Mouse (Mus musculus) liver, postnatal 0 days (tissue): Measurements from ENCODE around the gene Arhgap11a. TPM values are rescaled to one million over a fixed set of nuclear protein-coding genes. Genes with fewer than 3 reads are reported as not detected.

Source experiments
- ATAC-seq: fragments of 200-750 bp; cut with Nextera tagmentation; 2 replicates; pipeline ENCODE4 v1.8.0; 2017; ENCODE audit warnings: mild to moderate bottlenecking, moderate library complexity
- DNase-seq: peaks from one replicate; pipeline ENCODE4 v3.0.0-alpha.2; 2016
- H3K27ac ChIP-seq: fragments of 300-500 bp; sonication (generic); 2 replicates; pipeline ENCODE4 v1.5.1; 2014; ENCODE audit warnings: antibody characterized with exemption, moderate library complexity, mild to moderate bottlenecking, low read depth
- H3K27me3 ChIP-seq: fragments of 300-500 bp; sonication (generic); 2 replicates; pipeline ENCODE4 v1.6.1; 2014; ENCODE audit warnings: low read length, control low read depth, mixed read lengths; ENCODE audit not compliant: insufficient read depth
- H3K36me3 ChIP-seq: fragments of 300-500 bp; sonication (generic); replicated peaks from 2 replicates; pipeline ENCODE4 v1.6.1; 2014; ENCODE audit warnings: mild to moderate bottlenecking, control low read depth, low read length, moderate library complexity, mixed read lengths; ENCODE audit not compliant: insufficient read depth
- H3K4me1 ChIP-seq: fragments of 300-500 bp; sonication (generic); 2 replicates; pipeline ENCODE4 v1.6.1; 2014; ENCODE audit warnings: antibody characterized with exemption, mild to moderate bottlenecking, control low read depth; ENCODE audit not compliant: insufficient read depth
- H3K4me2 ChIP-seq: fragments of 300-500 bp; sonication (generic); 2 replicates; pipeline ENCODE4 v1.6.1; 2014; ENCODE audit warnings: low read depth, mild to moderate bottlenecking, low read length, moderate library complexity, mixed read lengths
- H3K4me3 ChIP-seq: fragments of 300-500 bp; sonication (generic); 2 replicates; pipeline ENCODE4 v1.5.1; 2014; ENCODE audit warnings: low read depth, low read length
- H3K9ac ChIP-seq: fragments of 300-500 bp; sonication (generic); replicated peaks from 2 replicates; pipeline ENCODE4 v1.6.1; 2014; ENCODE audit warnings: mild to moderate bottlenecking, moderate library complexity
- H3K9me3 ChIP-seq: fragments of 300-500 bp; sonication (generic); 2 replicates; pipeline ENCODE4 v1.6.1; 2016; ENCODE audit warnings: mild to moderate bottlenecking, control low read depth, low read length, mixed read lengths
- CTCF ChIP-seq: sonication (generic); IDR thresholded peaks from 2 replicates; pipeline ENCODE4 v1.5.1; 2016; ENCODE audit warnings: antibody characterized with exemption, low read depth
- EP300 ChIP-seq: IDR thresholded peaks from 2 replicates; pipeline ENCODE4 v1.6.1; 2016; ENCODE audit warnings: antibody characterized with exemption, low read depth, mild to moderate bottlenecking
- WGBS: fragments of 180-500 bp; shearing (Covaris S2); extraction: QIAGEN DNeasy Blood & Tissue Kit; methylation state at CpG from one replicate; pipeline ENCODE4 v1.1.7; 2014; ENCODE audit not compliant: insufficient replicate concordance; 5-methylcytosine and 5-hydroxymethylcytosine counted together
- polyA plus RNA-seq: library from polyadenylated mRNA; unstranded; fragments of >200 nt; fragmentation: Nextera tagmentation; extraction: Ambion mirVana; gene quantifications from 2 replicates; pipeline ENCODE4 v1.2.1, GENCODE M21; 2015

Arhgap11a gene
- polyA plus RNA-seq, 1 experiment from 2014 or later, result 8.0 TPM

DNA sequence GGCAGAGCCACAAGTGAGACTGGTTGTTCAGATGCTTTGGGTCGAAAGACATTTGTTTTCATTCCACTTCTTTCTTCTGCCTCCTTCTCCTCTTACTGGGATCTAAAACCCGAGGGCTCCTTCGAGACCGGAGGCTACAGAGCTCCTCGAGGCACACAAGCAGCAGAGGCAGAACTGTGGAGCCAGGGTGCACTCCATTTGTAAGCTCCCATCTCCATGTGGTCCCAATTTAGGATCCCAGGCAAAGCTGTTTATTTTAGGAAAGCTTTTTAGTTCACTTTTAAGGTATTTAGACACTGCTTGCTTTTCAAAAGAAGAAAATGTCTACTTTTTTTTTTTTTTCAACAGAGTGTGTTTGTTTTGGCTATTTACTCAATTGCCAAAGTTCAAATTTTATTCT, 47.6 kb downstream of the Arhgap11a start:
- Histone ChIP-seq H3K9me3 (no peaks in the 10 kb centered on the region), H3K9ac (no peak overlapping the region), H3K4me1 (no peaks in the 10 kb centered on the region), H3K27me3 (no peaks in the 10 kb centered on the region), H3K4me3 (no peak overlapping the region), H3K27ac (no peak overlapping the region), H3K4me2 (no peak overlapping the region), H3K36me3 (no peaks in the 10 kb centered on the region)
- WGBS, result 69% methylated on average over 5 of the region's 5 CpGs
- TF ChIP-seq CTCF (no peak), EP300 (no peak)
- DNase-seq, result no peak
- no peak for ATAC-seq

DNA sequence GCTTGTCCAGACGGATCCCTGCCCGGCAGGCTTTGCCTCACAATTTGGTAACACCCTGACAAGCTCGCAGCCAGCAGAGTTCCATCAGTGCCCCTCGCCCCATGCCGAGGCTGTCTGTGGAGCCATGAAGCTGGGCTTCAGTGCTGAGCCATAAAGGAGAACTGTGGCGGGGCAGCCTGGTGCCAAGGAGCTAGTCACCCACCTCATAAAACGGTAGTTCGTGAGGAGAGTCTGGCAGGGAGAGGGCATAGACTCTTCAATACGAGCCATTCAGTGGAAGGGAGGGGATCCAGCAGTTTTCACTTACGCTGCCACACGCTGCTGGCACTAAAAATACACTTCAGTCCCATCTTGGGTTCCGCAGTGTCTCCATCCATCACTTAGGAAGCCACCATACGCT, 49.9 kb downstream of the Arhgap11a start:
- Histone ChIP-seq H3K27me3 (no peaks in the 10 kb centered on the region), H3K9ac (no peak overlapping the region), H3K9me3 (no peaks in the 10 kb centered on the region), H3K4me3 (no peak overlapping the region), H3K4me2 (no peak overlapping the region), H3K4me1 (no peaks in the 10 kb centered on the region), H3K27ac (no peak overlapping the region), H3K36me3 (no peaks in the 10 kb centered on the region)
- WGBS, result 75% methylated on average over 13 of the region's 13 CpGs
- TF ChIP-seq EP300, result no peak
- TF ChIP-seq CTCF, result no peak
- ATAC-seq (no peak), DNase-seq (no peak)

DNA sequence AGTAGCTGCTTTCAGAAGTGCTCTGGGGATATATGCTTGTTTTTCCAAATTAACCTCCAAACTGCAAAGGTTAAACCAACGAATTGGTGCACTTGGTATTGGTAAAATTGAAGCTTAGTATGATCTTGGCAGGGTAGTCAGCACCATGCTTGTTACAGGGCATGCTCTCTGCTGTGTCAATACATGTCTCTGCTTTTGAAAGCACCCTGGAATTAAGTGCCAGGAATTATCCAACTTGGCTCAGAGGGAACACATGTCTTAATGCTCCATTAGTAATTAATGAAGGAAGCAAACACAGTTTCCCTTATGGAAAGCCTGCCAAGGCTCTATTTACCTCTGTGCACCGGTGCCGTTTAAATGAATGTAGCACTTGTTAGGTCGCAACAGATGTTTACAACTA, 53.3 kb downstream of the Arhgap11a start:
- 78% methylated on average over 4 of the region's 4 CpGs for WGBS
- Histone ChIP-seq H3K9ac (no peak overlapping the region), H3K27me3 (no peaks in the 10 kb centered on the region), H3K27ac (no peak overlapping the region), H3K4me3 (no peak overlapping the region), H3K36me3 (no peaks in the 10 kb centered on the region), H3K9me3 (no peaks in the 10 kb centered on the region), H3K4me2 (no peak overlapping the region), H3K4me1 (no peaks in the 10 kb centered on the region)
- no peak for DNase-seq
- TF ChIP-seq EP300 (no peak), CTCF (no peak)
- ATAC-seq, result no peak

DNA sequence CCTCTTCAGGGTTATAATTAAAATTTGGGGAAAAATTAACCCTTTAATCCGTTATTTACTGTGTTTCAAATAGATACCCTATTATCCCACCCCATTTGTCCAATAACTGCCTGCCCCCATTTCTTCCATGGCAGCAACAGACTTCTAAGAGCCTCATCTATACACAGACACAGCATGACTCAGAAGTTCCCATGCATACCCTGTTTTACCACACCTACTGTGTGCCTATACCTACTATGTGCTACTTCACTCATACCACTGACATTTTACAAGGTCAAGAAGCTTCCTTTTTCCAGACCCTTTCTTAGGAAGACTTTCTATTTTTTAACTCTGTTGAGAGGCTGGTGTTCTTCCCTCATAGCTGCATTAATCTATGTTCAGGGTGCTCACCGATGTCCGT, 54.9 kb downstream of the Arhgap11a start:
- no peak overlapping the region for H3K9ac ChIP-seq
- no peaks in the 10 kb centered on the region for H3K36me3 ChIP-seq
- ATAC-seq (no peak), DNase-seq (no peak)
- 73% methylated on average over 3 of the region's 3 CpGs for WGBS
- no peaks in the 10 kb centered on the region for H3K4me1 ChIP-seq
- TF ChIP-seq EP300, result no peak
- H3K4me2 ChIP-seq, result no peak overlapping the region
- no peaks in the 10 kb centered on the region for H3K27me3 ChIP-seq
- no peak overlapping the region for H3K4me3 ChIP-seq
- no peaks in the 10 kb centered on the region for H3K9me3 ChIP-seq
- no peak overlapping the region for H3K27ac ChIP-seq

DNA sequence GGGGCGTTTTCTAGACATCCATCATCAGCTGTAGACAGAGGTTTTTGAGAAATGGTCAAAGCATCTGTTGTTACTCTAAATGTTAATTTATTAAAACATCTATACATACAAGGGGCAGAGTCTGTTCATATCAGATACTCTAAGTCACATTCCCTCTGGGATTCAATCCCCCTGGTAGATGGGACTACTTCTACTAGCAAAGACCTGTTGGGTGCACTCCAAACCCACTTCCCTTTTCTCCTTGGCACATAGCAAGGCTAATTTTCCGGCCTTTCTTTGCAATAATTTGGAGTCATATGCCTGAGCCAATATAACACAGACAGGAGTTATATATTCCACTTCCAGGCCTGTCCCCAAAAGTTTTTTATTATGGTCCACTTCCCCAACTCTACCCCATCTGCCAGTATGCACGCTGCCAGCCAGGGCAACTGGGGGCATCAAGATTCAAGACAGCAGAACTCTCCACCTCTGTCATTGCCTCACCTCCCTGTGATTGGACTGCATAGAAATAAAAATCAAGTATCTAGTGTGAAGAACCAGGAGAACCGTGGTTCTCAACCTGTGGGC, 59.6 kb downstream of the Arhgap11a start:
- Histone ChIP-seq H3K9me3 (no peaks in the 10 kb centered on the region), H3K27me3 (no peaks in the 10 kb centered on the region), H3K4me3 (no peak overlapping the region), H3K4me1 (no peaks in the 10 kb centered on the region), H3K4me2 (no peak overlapping the region), H3K9ac (no peak overlapping the region), H3K36me3 (no peaks in the 10 kb centered on the region), H3K27ac (no peak overlapping the region)
- 69% methylated on average over 4 of the region's 4 CpGs for WGBS
- TF ChIP-seq EP300 (no peak), CTCF (no peak)
- ATAC-seq (no peak), DNase-seq (no peak)

DNA sequence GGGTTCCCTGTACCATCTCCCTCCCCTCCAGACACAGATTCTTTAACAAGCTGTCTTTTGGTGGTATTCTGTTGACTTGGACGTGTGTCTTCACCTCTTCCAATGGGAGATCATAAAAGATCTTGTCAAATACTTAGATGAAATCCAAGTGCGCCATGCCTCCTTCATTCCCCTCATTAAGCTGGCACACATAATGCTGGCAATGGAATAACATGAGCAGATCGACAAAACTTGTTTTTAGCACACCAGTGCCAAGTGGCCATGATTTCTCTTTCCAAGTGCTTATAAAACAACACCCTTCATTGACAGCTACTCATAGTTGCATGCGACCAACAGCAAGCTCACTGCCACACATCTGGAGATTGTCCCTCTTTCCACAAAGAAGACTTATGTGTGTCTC, 60.6 kb downstream of the Arhgap11a start:
- Histone ChIP-seq H3K4me3 (no peak overlapping the region), H3K4me2 (no peak overlapping the region), H3K9ac (no peak overlapping the region), H3K9me3 (no peaks in the 10 kb centered on the region), H3K27ac (no peak overlapping the region), H3K27me3 (no peaks in the 10 kb centered on the region), H3K36me3 (no peaks in the 10 kb centered on the region), H3K4me1 (no peaks in the 10 kb centered on the region)
- no peak for TF ChIP-seq EP300
- no peak for TF ChIP-seq CTCF
- 75% methylated on average over 4 of the region's 4 CpGs for WGBS
- DNase-seq (no peak), ATAC-seq (no peak)

DNA sequence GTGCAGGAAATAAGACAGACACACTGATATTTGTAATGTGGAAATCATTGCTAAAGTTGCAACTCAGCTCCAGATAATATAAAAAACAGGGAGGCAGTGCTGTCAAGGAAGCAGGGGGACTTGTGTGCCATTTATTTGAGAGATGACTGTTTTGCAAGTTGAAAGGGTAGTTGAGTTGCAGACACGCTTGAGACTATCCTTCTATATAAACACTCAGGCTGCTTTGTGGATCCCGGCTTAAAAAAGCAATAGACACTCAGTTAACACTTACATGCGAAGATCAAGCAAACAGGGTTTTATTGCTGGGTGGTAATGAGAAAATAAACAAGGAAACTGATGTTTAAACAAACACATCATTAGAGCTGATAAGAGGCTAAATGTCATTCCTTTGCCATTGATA, 63.6 kb downstream of the Arhgap11a start:
- WGBS, result 41% methylated on average over 3 of the region's 3 CpGs
- TF ChIP-seq EP300 (no peak), CTCF (no peak)
- Histone ChIP-seq H3K36me3 (no peaks in the 10 kb centered on the region), H3K4me1 (no peaks in the 10 kb centered on the region), H3K9me3 (no peaks in the 10 kb centered on the region), H3K4me2 (no peak overlapping the region), H3K27ac (no peak overlapping the region), H3K27me3 (no peaks in the 10 kb centered on the region), H3K9ac (no peak overlapping the region), H3K4me3 (no peak overlapping the region)
- no peak for DNase-seq
- no peak for ATAC-seq
